Mouse (Mus musculus): ENCODE results near the gene Mobp. TPM values are rescaled to one million over a fixed set of nuclear protein-coding genes. Genes with fewer than 3 reads are reported as not detected.
"Not testable (repeated sequence)": the region's sequence is repeated elsewhere in the genome, so short reads cannot be mapped to it uniquely, and the experiment has no call there.

Mobp gene
- polyA plus RNA-seq (2015; fragmentation: Nextera tagmentation; extraction: Ambion mirVana): 0.17 and 0.51 TPM in 2 replicates

DNA sequence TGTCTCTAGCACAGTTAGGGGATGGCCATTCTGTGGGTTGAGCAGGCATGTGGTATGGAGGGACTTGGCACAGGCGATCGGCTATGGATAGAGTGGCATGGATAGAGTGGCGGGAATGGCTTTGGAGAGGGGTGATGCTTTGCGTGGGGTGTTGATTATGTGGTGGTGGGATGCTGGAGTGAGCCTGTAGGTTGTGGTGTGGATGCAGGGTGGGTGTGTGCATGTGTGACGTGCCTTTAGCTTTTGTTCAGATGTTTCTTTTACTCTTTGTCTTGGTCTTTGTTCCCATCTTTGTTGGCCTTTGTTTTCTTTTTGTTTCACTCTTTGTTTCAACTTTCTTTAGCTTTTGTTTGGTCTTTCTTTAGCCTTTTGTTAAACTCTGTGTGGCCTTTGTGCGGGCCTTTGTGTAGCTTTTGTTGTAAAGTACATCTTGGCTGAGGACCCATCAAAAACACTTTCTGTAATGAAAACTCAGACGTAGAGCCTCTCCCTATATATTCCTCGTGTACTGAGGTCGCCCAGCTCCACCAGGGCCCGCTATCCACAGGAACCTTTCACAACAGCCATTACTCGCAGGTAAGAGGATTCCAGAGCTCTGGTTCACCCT lies at the start of gene Mobp:
Gene Mobp, plus strand, starts transcription at position 486 of the 607 bp plus-strand sequence.
- no peak for ATAC-seq (ENCODE audit: insufficient read depth, low FRiP score, low read depth)
- Histone ChIP-seq H3K36me3 (no peaks in the 10 kb centered on the region), H3K9ac (no peak within 1 kb of the TSS), H3K9me3 (no peaks in the 10 kb centered on the region), H3K27me3 (replicated peaks) (no peaks in the 10 kb centered on the region), H3K27ac (no peak within 1 kb of the TSS), H3K4me2 (no peak within 1 kb of the TSS), H3K4me1 (no peaks in the 10 kb centered on the region), H3K4me3 (replicated peaks) (no peak within 1 kb of the TSS)
- WGBS: 76% methylated on average over 11 of the region's 11 CpGs

DNA sequence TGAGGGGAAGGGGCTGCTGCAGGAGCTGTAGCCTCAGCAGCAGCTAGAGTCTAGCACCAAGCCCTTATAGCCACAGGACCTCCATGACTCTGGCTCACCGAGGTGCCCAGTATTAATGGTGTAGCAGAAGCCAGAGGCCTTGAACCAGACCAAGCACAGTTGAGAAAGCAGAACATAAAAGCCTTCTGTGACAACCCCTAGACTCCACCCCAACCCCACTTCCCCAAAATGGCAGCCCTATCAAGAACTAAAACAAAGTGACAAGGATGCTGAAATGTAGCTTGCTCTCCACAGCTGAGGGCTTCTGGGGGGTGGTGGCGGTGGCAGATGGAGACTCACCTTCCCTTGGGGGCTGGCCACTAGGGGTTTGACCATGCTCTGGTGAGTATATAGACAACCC lies 48.3 kb upstream of the Mobp start:
- 85% methylated on average over 2 of the region's 2 CpGs for WGBS
- ATAC-seq (ENCODE audit: insufficient read depth, low FRiP score, low read depth): no peak
- Histone ChIP-seq H3K4me1 (no peaks in the 10 kb centered on the region), H3K27ac (no peak overlapping the region), H3K4me3 (replicated peaks) (no peak overlapping the region), H3K27me3 (replicated peaks) (no peaks in the 10 kb centered on the region), H3K4me2 (no peak overlapping the region), H3K36me3 (no peaks in the 10 kb centered on the region), H3K9ac (no peak overlapping the region), H3K9me3 (no peaks in the 10 kb centered on the region)

DNA sequence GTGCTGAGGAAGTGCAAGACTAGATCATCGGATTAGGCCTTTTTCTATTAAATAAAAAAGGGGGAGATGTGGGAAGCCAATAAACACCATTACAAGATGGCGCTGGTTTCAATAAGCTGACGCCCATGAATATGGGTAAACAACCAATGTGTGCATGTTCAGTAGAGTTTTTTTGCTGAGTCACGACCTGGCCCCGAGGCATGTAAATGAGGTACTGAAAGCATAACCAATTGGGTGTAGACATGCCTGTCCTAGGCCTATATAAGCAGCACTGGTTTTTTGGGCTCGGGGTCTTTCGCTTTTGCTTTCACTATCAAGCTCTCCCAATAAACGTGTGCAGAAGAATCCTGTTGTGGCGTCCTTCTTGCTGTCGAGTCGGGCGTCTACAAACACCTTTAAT lies 40.6 kb upstream of the Mobp start:
- ATAC-seq (ENCODE audit: insufficient read depth, low FRiP score, low read depth); H3K9ac ChIP-seq; H3K4me3 ChIP-seq (replicated peaks); H3K9me3 ChIP-seq; H3K4me2 ChIP-seq; H3K27ac ChIP-seq; H3K27me3 ChIP-seq (replicated peaks); H3K36me3 ChIP-seq; H3K4me1 ChIP-seq: not testable (repeated sequence)
- WGBS: 91% methylated on average over 12 of the region's 12 CpGs

DNA sequence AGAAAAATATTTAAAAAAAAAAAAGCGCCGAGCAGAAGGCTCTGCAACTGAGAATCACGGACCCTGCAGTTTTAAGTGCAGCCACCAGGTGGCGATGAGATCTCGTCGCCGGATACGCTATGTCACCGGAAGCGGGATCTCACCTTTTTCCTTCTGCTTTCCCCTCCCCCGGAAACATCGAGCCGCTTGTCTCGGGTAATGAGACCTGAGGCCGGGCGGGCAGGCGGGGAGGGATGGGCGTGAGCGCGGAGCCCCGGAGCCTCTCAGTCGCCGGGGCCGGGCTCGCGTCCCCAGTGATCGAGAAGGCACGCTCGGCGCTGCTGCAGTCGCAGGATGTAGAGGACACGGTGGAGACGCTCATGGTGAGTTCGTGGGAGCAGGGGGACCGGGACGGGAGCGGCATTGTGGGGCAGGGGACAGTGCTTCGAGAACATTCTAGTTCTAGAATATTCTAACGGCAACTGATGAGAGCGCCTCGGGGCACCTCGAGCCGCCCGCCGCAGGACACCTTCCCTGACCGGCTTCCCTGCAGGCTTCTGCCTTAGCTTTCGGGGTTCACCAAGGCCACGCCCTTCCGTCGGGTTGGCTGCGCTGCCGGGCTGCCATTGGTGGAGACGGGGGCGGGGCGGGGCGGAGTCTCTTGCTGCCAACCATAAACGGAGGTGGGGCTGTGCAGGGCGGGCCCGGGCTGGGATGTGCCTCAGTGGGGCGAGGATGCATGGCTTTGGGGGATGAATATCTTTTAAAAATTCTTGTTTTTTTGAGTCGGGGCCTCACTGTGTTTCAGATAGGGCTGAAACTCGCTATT lies 39.1 kb upstream of the Mobp start, which contains the start of gene Slc25a38:
Gene Slc25a38, plus strand, starts transcription at position 164 of the 808 bp plus-strand sequence.
- H3K27me3 ChIP-seq (replicated peaks): no peaks in the 10 kb centered on the region
- ATAC-seq (ENCODE audit: insufficient read depth, low FRiP score, low read depth): peak; percentile 92
- peak within 1 kb of the TSS; percentile 89 for H3K4me2 ChIP-seq
- peak within 1 kb of the TSS; percentile 98 for H3K27ac ChIP-seq
- no peaks in the 10 kb centered on the region for H3K9me3 ChIP-seq
- no peaks in the 10 kb centered on the region for H3K36me3 ChIP-seq
- peak within 1 kb of the TSS; percentile 92 for H3K4me3 ChIP-seq (replicated peaks)
- H3K4me1 ChIP-seq: peaks cover 6% of the 10 kb centered on the region
- H3K9ac ChIP-seq: peak within 1 kb of the TSS; percentile 74
- under 1% methylated on average over 62 of the region's 62 CpGs for WGBS

DNA sequence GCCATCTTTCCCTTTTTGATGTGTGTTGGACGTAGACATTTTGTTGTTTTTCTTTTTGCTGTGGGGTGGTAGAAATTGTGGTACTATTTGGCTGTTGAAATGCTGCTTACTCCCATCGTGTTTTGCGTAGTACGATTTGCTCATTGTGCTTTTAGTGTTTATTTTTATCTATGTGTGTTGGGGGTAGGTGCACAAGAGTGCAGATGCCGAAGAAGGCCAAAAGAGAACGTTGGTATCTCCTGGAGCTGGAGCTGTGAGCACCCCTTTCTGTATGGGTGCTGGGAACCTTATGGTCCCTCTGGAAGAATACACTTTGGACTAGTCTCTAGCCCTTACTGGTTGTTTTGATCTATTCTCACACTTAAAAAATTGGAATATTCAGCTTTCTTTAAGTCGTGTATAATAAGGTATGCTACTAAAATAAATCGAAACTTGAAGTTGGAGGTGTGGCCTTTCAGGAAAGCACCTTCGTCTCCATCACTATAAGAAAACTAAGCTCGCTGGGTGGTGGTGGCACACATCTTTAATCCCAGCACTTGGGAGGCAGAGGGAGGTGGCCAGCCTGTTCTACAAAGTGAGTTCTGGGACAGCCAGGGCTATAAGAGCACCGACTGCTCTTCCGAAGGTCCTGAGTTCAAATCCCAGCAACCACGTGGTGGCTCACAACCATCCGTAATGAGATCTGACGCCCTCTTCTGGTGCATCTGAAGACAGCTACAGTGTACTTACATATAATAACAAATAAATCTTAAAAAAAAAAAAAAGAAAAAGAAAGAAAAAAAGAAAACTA lies 38.2 kb upstream of the Mobp start:
- H3K27ac ChIP-seq: peak overlapping the region; percentile 98
- no peaks in the 10 kb centered on the region for H3K27me3 ChIP-seq (replicated peaks)
- H3K4me1 ChIP-seq: peaks cover 9% of the 10 kb centered on the region
- no peaks in the 10 kb centered on the region for H3K36me3 ChIP-seq
- H3K4me3 ChIP-seq (replicated peaks): peak overlapping the region; percentile 92
- ATAC-seq (ENCODE audit: insufficient read depth, low FRiP score, low read depth): no peak
- WGBS: 75% methylated on average over 15 of the region's 15 CpGs
- no peaks in the 10 kb centered on the region for H3K9me3 ChIP-seq
- peak overlapping the region; percentile 89 for H3K4me2 ChIP-seq
- no peak overlapping the region for H3K9ac ChIP-seq

DNA sequence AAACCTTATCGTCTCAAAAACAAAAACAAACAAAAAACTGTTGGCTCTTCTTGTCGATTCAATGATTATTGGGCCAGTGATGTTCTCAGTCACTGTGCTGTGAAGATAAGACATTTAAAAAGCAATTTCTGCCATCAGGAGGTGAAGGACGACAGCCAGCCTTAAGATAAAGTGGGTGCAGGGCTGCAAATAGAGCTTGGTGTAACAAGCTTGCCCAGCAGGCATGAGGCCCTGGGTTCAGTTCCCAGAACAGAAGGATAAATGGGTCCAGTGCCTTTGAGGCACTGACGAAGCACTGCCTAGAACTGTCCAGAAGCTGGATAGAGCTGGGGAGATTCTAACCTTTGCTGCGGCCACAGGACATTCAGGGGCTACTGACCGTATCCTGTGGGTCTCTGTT lies 37.0 kb upstream of the Mobp start:
- WGBS: 83% methylated on average over 6 of the region's 6 CpGs
- ATAC-seq (ENCODE audit: insufficient read depth, low FRiP score, low read depth): peak; percentile 5; the same call in 1 of the 2 replicates

DNA sequence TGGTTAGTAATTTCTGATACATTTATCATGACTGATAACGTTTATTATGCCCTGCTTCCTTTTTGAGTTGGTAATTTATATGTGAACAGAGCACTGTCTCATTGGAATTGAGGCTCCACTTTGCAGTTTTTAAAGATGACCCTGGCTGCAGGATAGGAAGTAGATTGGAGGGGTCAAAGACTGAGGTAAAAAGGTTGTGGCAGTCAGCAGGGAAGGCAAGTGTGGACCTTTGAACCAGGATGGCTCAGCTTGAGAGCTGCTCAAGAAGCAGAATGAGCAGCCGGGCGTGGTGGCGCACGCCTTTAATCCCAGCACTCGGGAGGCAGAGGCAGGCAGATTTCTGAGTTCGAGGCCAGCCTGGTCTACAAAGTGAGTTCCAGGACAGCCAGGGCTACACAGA lies 36.1 kb upstream of the Mobp start:
- Histone ChIP-seq H3K27ac (no peak overlapping the region), H3K4me2 (no peak overlapping the region), H3K9me3 (no peaks in the 10 kb centered on the region), H3K27me3 (replicated peaks) (no peaks in the 10 kb centered on the region), H3K4me3 (replicated peaks) (no peak overlapping the region), H3K4me1 (peaks cover 9% of the 10 kb centered on the region), H3K36me3 (peaks cover 12% of the 10 kb centered on the region; the same call in 1 of the 2 replicates), H3K9ac (no peak overlapping the region)
- WGBS: 87% methylated on average over 7 of the region's 7 CpGs
- ATAC-seq (ENCODE audit: insufficient read depth, low FRiP score, low read depth): no peak

More for the DNA sequence above, 37.0 kb upstream of the Mobp start:
- Histone ChIP-seq H3K4me3 (replicated peaks) (no peak overlapping the region), H3K27me3 (replicated peaks) (no peaks in the 10 kb centered on the region), H3K36me3 (0 out of 2 replicates have a peak, but pooled peaks cover 3% of the 10 kb centered on the region), H3K4me2 (no peak overlapping the region), H3K4me1 (peaks cover 9% of the 10 kb centered on the region), H3K27ac (no peak overlapping the region), H3K9me3 (no peaks in the 10 kb centered on the region), H3K9ac (no peak overlapping the region)

DNA sequence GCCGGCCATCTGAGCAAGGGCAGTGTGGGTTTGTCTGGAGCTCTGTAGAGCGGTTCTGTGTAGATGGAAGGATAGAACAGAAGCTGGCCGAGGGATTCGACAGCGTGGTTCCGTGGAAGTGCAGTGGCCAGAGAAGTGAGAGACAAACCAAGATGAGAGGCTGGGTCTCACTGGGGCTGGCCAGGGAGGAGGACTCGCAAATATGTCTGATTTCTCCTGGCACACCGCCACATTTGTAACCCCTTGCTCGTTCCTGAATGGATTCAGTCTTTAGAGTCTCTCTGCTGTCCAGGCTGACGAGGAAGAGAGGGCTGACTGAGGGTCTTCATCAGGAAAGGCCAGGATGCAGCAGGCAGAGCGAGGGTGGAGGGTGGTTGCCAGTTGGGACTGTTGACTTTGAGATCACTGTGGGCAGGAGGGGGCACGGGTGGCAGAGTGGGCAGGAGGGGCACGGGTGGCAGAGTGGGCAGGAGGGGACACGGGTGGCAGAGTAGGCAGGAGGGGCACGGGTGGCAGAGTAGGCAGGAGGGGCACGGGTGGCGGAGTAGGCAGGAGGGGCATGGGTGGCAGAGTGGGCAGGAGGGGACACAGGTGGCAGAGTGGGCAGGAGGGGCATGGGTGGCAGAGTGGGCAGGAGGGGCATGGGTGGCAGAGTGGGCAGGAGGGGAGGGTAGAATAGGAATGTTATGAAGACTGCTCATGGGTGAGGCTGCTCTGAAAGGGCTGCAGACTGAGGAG lies 35.3 kb upstream of the Mobp start:
- no peak overlapping the region for H3K4me3 ChIP-seq (replicated peaks)
- no peak overlapping the region for H3K4me2 ChIP-seq
- no peak overlapping the region for H3K27ac ChIP-seq
- no peaks in the 10 kb centered on the region for H3K27me3 ChIP-seq (replicated peaks)
- 84% methylated on average over 16 of the region's 17 CpGs for WGBS
- no peak for ATAC-seq (ENCODE audit: insufficient read depth, low FRiP score, low read depth)
- peaks cover 9% of the 10 kb centered on the region for H3K4me1 ChIP-seq
- no peaks in the 10 kb centered on the region for H3K9me3 ChIP-seq
- peaks cover 16% of the 10 kb centered on the region; the same call in 1 of the 2 replicates for H3K36me3 ChIP-seq
- no peak overlapping the region for H3K9ac ChIP-seq

DNA sequence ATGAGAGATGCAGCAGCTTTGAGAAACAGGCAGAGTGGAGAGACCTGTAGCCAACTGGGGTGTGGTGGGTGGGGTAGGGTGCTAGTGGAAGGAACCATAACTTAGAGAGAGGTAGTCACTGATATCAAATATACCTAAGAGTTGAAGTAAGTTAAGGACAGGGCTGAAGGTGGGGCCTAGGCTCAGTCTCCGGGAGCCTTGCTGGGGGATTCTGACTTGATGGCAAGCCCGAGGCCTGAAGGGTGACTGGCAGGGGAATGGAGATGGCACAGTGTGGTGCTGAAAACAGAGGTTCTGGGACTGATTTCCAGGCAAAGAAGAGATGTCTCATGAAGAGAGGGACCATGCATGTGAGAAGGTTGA lies 34.7 kb upstream of the Mobp start:
- 87% methylated on average over 2 of the region's 2 CpGs for WGBS
- no peak overlapping the region for H3K4me3 ChIP-seq (replicated peaks)

DNA sequence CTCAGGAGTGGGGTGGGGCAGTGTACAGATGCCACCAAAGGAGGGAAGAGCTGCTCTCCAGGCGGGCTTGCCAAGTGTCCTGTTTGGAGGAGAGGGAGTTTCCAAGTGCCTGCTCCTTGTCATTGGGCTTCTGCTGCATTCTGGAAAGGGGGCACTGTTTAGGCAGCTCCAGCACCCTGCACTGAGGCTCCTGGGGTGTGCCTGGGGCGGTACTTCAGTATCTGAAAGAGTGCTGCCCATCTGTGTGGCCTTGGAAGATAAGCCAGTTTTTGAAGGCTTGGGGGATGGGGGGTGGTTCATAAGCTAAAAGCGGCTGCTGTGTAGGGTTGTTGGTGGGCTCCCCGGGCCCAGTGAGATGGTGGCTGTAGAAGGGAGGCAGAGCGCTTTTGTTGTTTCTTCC lies 33.9 kb upstream of the Mobp start:
- peak; percentile 81 for ATAC-seq (ENCODE audit: insufficient read depth, low FRiP score, low read depth)
- no peak overlapping the region for H3K4me3 ChIP-seq (replicated peaks)
- peaks cover 9% of the 10 kb centered on the region for H3K4me1 ChIP-seq
- H3K36me3 ChIP-seq: peaks cover 28% of the 10 kb centered on the region; the same call in 1 of the 2 replicates
- peak overlapping the region; percentile 75 for H3K27ac ChIP-seq
- H3K9ac ChIP-seq: no peak overlapping the region
- no peaks in the 10 kb centered on the region for H3K9me3 ChIP-seq
- H3K4me2 ChIP-seq: peak overlapping the region; percentile 19; the same call in 1 of the 2 replicates
- H3K27me3 ChIP-seq (replicated peaks): no peaks in the 10 kb centered on the region
- WGBS: 69% methylated on average over 5 of the region's 5 CpGs

More for the DNA sequence above, 34.7 kb upstream of the Mobp start:
- no peak overlapping the region for H3K9ac ChIP-seq
- H3K36me3 ChIP-seq: peaks cover 22% of the 10 kb centered on the region; the same call in 1 of the 2 replicates
- no peaks in the 10 kb centered on the region for H3K9me3 ChIP-seq
- H3K27me3 ChIP-seq (replicated peaks): no peaks in the 10 kb centered on the region
- peak overlapping the region; percentile 75; the same call in 1 of the 2 replicates for H3K27ac ChIP-seq
- peaks cover 9% of the 10 kb centered on the region for H3K4me1 ChIP-seq
- no peak for ATAC-seq (ENCODE audit: insufficient read depth, low FRiP score, low read depth)
- no peak overlapping the region for H3K4me2 ChIP-seq

DNA sequence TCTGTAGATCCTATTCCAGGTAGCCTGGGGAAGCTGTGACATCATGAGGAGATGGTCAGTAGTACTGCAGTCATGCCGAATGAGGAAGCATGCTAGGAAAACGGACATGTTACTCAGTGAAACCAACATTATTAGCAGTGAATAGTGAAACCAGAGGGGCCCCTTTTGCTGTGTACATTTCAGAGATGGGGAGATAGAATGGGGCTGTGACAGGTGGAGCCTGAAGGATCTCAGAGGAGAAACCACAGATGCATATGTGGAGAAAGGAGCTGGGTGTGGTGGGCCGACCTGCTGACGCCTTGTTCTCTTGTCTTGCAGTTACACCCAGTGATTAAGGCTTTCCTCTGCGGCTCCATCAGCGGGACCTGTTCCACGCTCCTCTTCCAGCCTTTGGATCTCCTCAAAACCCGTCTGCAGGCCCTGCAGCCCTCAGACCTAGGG lies 33.3 kb upstream of the Mobp start:
- Histone ChIP-seq H3K4me1 (peaks cover 6% of the 10 kb centered on the region), H3K9ac (no peak overlapping the region), H3K36me3 (peaks cover 33% of the 10 kb centered on the region; the same call in 1 of the 2 replicates), H3K4me2 (peak overlapping the region; percentile 19; the same call in 1 of the 2 replicates), H3K27me3 (replicated peaks) (no peaks in the 10 kb centered on the region), H3K27ac (peak overlapping the region; percentile 75), H3K4me3 (replicated peaks) (no peak overlapping the region), H3K9me3 (no peaks in the 10 kb centered on the region)
- WGBS: 73% methylated on average over 8 of the region's 8 CpGs
- peak; percentile 68; the same call in 1 of the 2 replicates for ATAC-seq (ENCODE audit: insufficient read depth, low FRiP score, low read depth)

Data from stomach, embryonic 15.5 days (tissue).